Mouse (Mus musculus) forebrain, embryonic 10.5 days (tissue): ENCODE data around the gene Zbtb43. TPM values are rescaled to one million over a fixed set of nuclear protein-coding genes. Genes with fewer than 3 reads are reported as not detected.
A peak's percentile ranks its signal among the peaks of the same experiment; 100 is the strongest.

Experiments
- DNase-seq: peaks from one replicate; pipeline ENCODE4 v3.0.0-alpha.2; 2017; ENCODE audit warnings: low spot score; ENCODE audit errors: extremely low spot score
- H3K27ac ChIP-seq: fragments of 300-500 bp; sonication (generic); 2 replicates; pipeline ENCODE4 v1.5.1; 2016; ENCODE audit warnings: mild to moderate bottlenecking
- H3K27me3 ChIP-seq: fragments of 300-500 bp; sonication (generic); 2 replicates; pipeline ENCODE4 v1.6.1; 2016; ENCODE audit warnings: mild to moderate bottlenecking; ENCODE audit not compliant: poor library complexity, severe bottlenecking
- H3K36me3 ChIP-seq: fragments of 300-500 bp; sonication (generic); replicated peaks from 2 replicates; pipeline ENCODE4 v1.6.1; 2016; ENCODE audit warnings: mild to moderate bottlenecking, moderate library complexity
- H3K4me1 ChIP-seq: fragments of 300-500 bp; sonication (generic); 2 replicates; pipeline ENCODE4 v1.6.1; 2016
- H3K4me3 ChIP-seq: fragments of 300-500 bp; sonication (generic); 2 replicates; pipeline ENCODE4 v1.5.1; 2016; ENCODE audit warnings: mild to moderate bottlenecking, moderate library complexity
- H3K9me3 ChIP-seq: fragments of 300-500 bp; sonication (generic); 2 replicates; pipeline ENCODE4 v1.6.1; 2016; ENCODE audit warnings: mild to moderate bottlenecking, moderate library complexity
- WGBS: fragments of 180-500 bp; shearing (Covaris S2); methylation state at CpG from one replicate; pipeline ENCODE4 v1.1.7; 2016; 5-methylcytosine and 5-hydroxymethylcytosine counted together
- polyA plus RNA-seq: library from polyadenylated mRNA; unstranded; fragments of >200 nt; fragmentation: Nextera tagmentation; extraction: Ambion mirVana; gene quantifications from 2 replicates; pipeline ENCODE4 v1.2.1, GENCODE M21; 2016

Zbtb43 gene
- polyA plus RNA-seq, 1 experiment from 2014 or later: 19.9 TPM

DNA sequence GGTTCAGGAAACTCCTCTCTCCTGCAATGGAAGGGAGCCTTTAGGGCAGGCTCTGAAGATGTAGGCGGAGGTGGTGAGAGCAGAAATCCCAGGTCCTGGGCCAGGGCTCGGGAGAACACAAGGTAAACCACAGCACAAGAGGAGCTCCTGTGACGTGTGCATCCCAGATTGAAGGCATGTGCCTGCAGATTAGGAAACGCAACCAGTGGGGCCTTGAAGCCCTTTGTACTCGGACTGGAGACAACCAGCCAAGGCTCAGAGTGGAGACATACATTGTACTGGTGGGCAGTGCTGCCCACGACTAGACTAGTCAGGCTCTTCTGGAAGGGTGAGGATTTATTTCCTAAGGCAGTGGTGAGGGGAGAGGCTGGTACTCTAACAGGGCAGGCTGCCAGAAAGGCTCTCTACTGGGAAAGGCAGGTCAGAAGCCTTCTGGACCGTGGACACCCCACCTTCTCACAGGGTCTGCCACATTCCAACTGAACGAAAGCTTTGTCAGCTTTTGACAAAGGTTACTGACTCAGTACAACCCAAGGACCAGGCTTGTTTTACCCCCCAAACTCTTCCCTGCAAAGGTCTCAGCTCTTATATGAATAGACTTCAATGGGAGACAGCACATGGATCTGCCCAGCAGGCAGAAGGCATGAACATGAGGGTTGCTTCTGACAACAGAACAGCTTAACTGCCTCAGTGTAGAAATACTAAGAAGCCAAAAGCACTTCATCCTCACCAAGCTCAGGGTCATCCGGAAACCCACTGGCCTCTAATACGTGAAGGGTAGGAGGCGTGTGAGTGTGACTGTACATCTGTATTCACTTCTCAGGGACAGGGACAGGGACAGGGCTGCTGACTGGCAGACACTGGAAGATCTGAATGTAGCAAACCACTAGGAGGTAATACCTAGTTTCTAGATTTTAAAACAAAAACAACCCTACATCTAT is 17.1 kb downstream of the Zbtb43 start:
- peaks cover 78% of the 10 kb centered on the region for H3K36me3 ChIP-seq
- WGBS: 88% methylated on average over 11 of the region's 11 CpGs
- no peaks in the 10 kb centered on the region for H3K9me3 ChIP-seq
- H3K27ac ChIP-seq: no peak overlapping the region
- no peak for DNase-seq
- H3K4me1 ChIP-seq: peaks cover 4% of the 10 kb centered on the region; the same call in 1 of the 2 replicates
- H3K4me3 ChIP-seq: no peak overlapping the region
- H3K27me3 ChIP-seq: no peaks in the 10 kb centered on the region

DNA sequence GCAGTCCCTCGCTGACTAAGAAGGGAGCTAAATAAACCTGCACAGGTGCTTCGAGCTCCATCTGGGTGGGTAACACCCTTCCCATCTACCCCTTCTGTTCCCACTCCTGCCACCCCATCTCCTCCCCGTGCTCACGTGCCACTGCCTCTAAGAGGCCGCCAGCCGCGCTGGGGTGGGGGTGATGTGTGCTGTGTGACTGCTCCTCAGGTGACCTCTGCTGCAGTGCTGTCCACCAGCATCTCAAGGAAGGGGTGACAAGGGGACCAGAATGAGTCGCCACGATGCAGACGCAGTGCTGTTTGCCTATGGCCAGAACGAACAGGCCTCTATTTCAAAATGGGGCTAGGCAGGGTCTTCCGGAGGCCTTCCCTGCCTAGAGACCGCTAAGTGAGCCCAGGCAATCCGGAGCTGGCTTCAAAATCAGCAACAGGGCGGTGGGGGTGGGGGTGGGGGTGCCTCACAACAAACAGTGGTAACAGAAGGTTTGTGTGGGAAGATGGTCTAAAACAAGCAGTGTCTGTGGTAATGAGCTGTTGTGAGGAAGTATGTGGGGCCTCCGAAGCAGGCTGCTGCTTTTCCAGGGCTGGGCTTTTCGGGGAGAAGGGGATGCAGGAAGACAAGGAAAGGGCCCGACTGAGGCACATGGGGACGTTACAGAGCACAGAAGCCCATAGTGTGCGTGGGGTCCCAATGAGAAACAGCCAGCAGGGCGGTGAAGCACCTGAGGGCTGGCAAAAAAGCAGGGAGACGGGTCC is 19.1 kb downstream of the Zbtb43 start:
- Histone ChIP-seq H3K27me3 (no peaks in the 10 kb centered on the region), H3K4me3 (no peak overlapping the region), H3K36me3 (peaks cover 59% of the 10 kb centered on the region), H3K27ac (no peak overlapping the region), H3K4me1 (no peaks in the 10 kb centered on the region), H3K9me3 (no peaks in the 10 kb centered on the region)
- no peak for DNase-seq
- 91% methylated on average over 22 of the region's 22 CpGs for WGBS

DNA sequence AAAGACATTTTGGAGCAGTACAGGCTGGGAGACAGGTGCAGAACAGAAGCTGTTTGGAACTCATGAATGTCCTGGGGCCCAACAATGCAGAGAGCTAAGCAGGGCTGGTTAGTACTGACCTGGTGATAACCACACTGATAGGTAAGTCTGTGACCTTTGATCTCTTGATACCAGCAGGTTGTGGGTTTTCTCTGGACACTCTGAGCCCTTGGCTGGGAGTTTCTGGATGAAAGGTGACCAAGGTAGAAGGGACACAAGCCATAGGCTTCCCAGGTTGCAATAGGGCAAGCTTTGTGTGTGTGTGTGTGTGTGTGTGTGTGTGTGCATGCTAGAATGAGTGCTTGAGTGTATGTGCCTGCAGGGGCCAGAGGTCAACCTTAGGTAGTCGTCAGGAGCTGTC is 21.6 kb downstream of the Zbtb43 start:
- Histone ChIP-seq H3K27me3 (no peaks in the 10 kb centered on the region), H3K4me1 (no peaks in the 10 kb centered on the region), H3K36me3 (peaks cover 34% of the 10 kb centered on the region), H3K9me3 (no peaks in the 10 kb centered on the region), H3K27ac (no peak overlapping the region), H3K4me3 (no peak overlapping the region)
- DNase-seq: no peak
- WGBS: 65% methylated on average over 1 of the region's 1 CpGs

DNA sequence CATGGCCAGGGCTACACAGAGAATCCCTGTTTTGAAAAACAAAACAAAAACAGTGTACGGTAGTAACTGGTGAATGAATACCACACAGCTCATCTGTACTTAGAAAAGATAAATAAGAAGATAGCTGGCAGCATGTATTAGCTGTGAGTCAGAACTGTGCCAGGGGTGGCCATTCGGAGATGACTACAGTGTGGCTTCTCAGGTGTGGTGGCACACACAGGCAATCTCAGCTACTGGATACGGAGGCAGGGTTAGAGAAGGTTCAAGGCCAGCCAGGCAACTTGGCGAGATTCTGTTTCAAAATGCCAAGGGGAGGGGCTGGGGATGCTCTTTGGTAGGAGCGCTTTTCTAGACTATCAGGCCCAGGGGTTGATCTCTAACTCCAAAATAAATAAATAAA is 22.6 kb downstream of the Zbtb43 start:
- no peak for DNase-seq
- H3K4me3 ChIP-seq: no peak overlapping the region
- H3K27me3 ChIP-seq: 0 out of 2 replicates have a peak, but pooled peaks cover 4% of the 10 kb centered on the region
- H3K36me3 ChIP-seq: peaks cover 24% of the 10 kb centered on the region
- H3K27ac ChIP-seq: no peak overlapping the region
- WGBS: 93% methylated on average over 5 of the region's 5 CpGs
- H3K9me3 ChIP-seq: no peaks in the 10 kb centered on the region
- H3K4me1 ChIP-seq: peaks cover 6% of the 10 kb centered on the region

DNA sequence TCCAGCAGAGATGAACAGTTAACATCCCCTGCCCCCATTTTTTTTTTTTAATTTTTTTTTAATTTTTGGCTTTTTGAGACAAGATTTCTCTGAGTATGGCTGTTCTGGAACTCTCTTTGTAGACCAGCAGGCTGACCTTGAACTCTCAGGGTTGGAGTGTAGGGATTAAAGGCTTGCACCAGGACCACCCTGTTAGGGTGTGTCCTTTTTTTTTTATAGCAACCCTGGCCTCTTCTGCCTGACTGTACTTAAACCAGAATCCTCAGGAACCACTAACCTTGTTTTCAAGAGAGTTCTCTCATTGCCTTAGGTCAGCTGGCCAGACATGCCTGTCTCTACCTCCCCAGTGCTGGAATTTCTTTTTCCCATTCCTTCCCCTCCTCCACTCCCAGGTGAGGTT is 23.5 kb downstream of the Zbtb43 start:
- H3K36me3 ChIP-seq: peaks cover 15% of the 10 kb centered on the region
- no peaks in the 10 kb centered on the region for H3K9me3 ChIP-seq
- no peak overlapping the region for H3K27ac ChIP-seq
- H3K4me1 ChIP-seq: peaks cover 14% of the 10 kb centered on the region
- peaks cover 13% of the 10 kb centered on the region for H3K27me3 ChIP-seq
- no peak overlapping the region for H3K4me3 ChIP-seq
- DNase-seq: no peak

DNA sequence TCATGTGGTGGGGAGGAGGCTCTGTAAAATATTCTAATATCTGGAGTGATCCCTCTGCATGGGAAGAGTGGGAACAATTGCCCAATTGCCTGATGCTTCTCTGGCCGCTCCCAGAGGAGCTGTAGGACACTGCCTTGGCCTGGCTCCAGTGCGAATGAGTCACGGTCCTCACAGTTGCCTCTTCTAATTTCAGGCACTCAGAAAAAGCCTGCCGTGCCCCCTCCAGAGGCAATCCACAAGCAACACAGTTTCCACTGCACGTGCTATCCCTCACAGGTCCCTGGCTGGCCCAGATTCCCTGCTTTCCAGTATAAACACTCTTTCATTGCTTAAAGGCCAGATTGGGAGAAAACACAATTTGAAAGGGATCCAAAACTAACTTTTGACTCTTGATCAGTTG is 24.0 kb downstream of the Zbtb43 start:
- Histone ChIP-seq H3K27ac (no peak overlapping the region), H3K4me1 (peaks cover 19% of the 10 kb centered on the region), H3K9me3 (no peaks in the 10 kb centered on the region), H3K36me3 (peaks cover 10% of the 10 kb centered on the region), H3K27me3 (peaks cover 17% of the 10 kb centered on the region), H3K4me3 (no peak overlapping the region)
- WGBS: 69% methylated on average over 5 of the region's 5 CpGs
- no peak for DNase-seq

DNA sequence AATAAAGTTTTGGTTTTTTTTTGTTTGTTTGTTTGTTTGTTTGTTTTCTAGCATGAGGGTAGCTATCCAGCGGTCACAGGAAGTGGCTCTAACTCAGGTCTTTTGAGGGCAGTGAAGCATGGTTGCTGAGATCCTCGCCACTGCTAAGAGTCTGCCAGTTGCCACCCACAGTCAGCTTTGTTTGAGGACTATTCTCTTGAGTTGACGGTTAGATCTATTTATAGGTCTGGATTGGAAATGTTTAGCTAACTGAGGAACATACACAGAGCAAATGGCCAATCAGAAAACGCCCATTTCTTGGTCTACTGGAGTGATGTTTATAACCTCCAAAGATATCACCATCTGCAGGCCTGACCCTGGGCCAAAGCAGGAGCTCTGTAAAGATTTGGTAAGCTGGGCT is 25.7 kb downstream of the Zbtb43 start:
- 75% methylated on average over 4 of the region's 4 CpGs for WGBS
- H3K27me3 ChIP-seq: peaks cover 28% of the 10 kb centered on the region
- peaks cover 36% of the 10 kb centered on the region for H3K4me1 ChIP-seq
- no peak overlapping the region for H3K27ac ChIP-seq
- no peak for DNase-seq
- H3K9me3 ChIP-seq: no peaks in the 10 kb centered on the region
- H3K4me3 ChIP-seq: no peak overlapping the region
- H3K36me3 ChIP-seq: no peaks in the 10 kb centered on the region

DNA sequence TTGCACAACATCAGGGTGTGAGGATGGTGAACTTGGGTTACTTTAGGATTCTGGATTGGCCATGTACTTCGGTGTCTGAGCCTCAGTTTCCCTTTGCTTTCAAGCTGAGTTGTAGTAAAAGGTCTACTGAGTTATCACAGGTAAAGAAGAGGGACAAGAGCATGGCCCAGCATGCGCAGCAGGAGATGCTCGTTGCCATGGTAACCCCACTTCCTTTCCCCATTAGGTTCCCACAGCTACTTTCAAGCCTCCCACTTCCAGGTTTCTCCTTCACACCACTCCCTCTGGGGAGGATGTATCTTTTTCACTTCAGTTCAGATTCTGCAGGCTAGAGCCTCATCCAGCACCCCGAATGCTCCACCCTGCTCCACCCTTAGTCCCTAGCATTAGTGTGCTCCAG is 27.5 kb downstream of the Zbtb43 start:
- Histone ChIP-seq H3K4me1 (peaks cover 52% of the 10 kb centered on the region), H3K27me3 (peaks cover 39% of the 10 kb centered on the region), H3K27ac (no peak overlapping the region), H3K4me3 (no peak overlapping the region), H3K9me3 (no peaks in the 10 kb centered on the region), H3K36me3 (no peaks in the 10 kb centered on the region)
- 29% methylated on average over 4 of the region's 4 CpGs for WGBS
- no peak for DNase-seq

DNA sequence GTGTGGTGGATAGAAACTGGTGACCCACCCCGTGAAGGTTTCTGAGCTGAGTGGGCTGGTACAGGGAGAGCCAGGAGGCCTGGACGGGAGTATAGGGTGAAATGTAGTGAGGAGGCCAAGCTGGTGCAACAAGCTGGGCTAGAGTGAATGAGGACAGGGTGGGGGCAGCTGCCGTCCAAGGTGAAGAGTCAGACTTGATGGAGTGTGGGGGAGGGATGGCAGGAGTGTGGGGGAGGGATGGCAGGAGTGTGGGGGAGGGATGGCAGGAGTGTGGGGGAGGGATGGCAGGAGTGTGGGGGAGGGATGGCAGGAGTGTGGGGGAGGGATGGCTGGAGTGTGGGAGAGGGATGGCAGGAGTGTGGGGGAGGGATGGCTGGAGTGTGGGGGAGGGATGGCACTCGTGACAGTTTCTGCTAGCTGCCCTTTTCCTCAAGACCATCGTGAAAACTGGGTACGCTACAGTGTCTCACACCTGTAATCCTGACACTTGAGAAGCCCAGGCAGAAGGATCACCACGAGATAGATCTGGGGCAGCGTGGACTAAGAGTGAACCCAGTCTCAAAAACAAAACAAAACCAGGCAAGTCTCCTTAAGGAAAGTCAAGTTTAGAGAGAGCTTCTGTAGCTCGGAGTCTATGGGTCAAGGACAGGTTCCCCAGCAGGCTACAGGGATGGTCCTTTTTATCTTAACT is 28.2 kb downstream of the Zbtb43 start:
- Histone ChIP-seq H3K27ac (peak overlapping the region; percentile 78), H3K36me3 (no peaks in the 10 kb centered on the region), H3K27me3 (peaks cover 41% of the 10 kb centered on the region), H3K4me3 (peak overlapping the region; percentile 18; the same call in 1 of the 2 replicates), H3K9me3 (no peaks in the 10 kb centered on the region), H3K4me1 (peaks cover 60% of the 10 kb centered on the region)
- 22% methylated on average over 9 of the region's 9 CpGs for WGBS
- DNase-seq: no peak

DNA sequence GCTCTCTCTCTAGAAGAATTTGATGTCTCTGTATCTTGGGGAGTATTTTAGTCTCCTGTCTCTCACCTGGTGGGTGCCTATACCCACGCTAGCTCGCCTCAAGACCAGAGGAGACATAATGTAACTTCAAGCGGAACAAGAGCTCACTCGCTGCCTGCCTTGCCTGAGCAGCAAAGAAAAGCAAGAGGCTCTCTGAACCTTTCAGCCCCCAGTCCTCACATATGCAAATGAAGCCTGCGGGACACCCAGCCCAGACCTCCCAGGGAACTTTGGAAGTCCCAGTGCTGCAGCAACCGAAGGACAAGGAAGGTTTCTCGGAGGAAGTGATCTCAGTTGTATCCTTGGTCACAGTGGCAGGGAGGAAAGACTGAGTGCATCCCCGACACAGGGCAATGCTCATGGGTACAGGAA is 28.9 kb downstream of the Zbtb43 start:
- no peaks in the 10 kb centered on the region for H3K9me3 ChIP-seq
- 4% methylated on average over 8 of the region's 8 CpGs for WGBS
- no peaks in the 10 kb centered on the region for H3K36me3 ChIP-seq
- DNase-seq: peak; percentile 43
- H3K4me1 ChIP-seq: peaks cover 66% of the 10 kb centered on the region
- peaks cover 47% of the 10 kb centered on the region for H3K27me3 ChIP-seq
- H3K27ac ChIP-seq: peak overlapping the region; percentile 78
- peak overlapping the region; percentile 18; the same call in 1 of the 2 replicates for H3K4me3 ChIP-seq

DNA sequence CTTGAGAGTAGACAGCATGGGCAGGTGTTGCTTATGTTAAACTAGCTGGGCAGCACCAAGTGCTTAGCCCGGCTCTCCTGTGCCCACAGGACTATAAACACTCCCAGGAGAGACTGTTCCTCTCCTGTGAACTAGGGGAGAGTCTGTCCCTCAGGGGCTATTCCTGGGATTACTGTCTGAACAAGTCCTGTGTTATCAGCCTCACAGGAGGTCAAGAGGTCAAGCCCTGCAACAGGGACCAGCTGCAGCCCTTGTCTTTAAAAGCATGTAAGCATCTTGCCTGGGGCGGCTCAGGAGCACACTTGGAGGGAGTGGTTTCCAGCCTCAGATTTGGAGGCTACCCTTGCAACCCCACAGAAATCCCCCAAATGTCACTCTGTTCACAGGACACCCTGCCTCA is 30.0 kb downstream of the Zbtb43 start:
- 2% methylated on average over 2 of the region's 2 CpGs for WGBS
- peak; percentile 43 for DNase-seq
- H3K4me1 ChIP-seq: peaks cover 70% of the 10 kb centered on the region
- no peak overlapping the region for H3K4me3 ChIP-seq
- peak overlapping the region; percentile 48; the same call in 1 of the 2 replicates for H3K27ac ChIP-seq
- peaks cover 47% of the 10 kb centered on the region for H3K27me3 ChIP-seq
- no peaks in the 10 kb centered on the region for H3K9me3 ChIP-seq
- no peaks in the 10 kb centered on the region for H3K36me3 ChIP-seq

DNA sequence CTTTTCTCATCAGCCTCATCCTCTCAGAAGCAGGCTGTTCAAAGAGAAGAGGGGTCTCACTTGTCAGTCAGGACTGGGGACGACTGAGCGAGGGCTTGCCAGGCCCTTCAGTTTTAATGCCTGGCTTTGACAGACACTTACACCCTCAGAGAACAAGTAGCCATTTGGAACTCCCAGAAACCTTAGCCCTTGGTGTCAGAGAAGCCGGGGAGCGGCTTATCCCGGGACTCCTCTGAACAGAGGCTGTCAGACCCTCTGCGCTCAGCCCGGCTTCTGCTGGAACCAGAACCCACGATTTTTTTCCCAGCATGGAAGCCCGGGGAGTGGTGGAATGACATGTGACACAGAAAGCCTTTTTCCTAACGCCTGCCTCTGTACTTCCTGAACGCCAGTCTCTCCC is 31.2 kb downstream of the Zbtb43 start:
- Histone ChIP-seq H3K4me1 (peaks cover 70% of the 10 kb centered on the region), H3K27me3 (peaks cover 47% of the 10 kb centered on the region), H3K4me3 (0 out of 2 replicates have a peak overlapping the region, but pooled peaks have one; percentile 36), H3K27ac (no peak overlapping the region), H3K9me3 (no peaks in the 10 kb centered on the region), H3K36me3 (no peaks in the 10 kb centered on the region)
- DNase-seq: no peak
- 32% methylated on average over 11 of the region's 11 CpGs for WGBS
